Mouse (Mus musculus): ENCODE data around the gene Kcnip1.

GRCm38 (mm10) chr11:34025091-34025490 lies 32.1 kb upstream of the Kcnip1 start:
- TF ChIP-seq CTCF (IDR thresholded peaks at IDR 0.05; ENCODE audit: low read depth, low read length) (no peak), POLR2A (IDR thresholded peaks at IDR 0.05; ENCODE audit: extremely low read depth, insufficient read depth, low read length) (no peak)
